Mouse (Mus musculus): Measurements from ENCODE around the gene Fibp. TPM values are rescaled to one million over a fixed set of nuclear protein-coding genes. Genes with fewer than 3 reads are reported as not detected.

The Fibp gene
- polyA plus RNA-seq, 1 experiment, result 140 TPM

GRCm38 (mm10) chr19:5512091-5513004 lies 51.9 kb downstream of the Fibp start:
- Histone ChIP-seq H3K27ac (ENCODE audit: insufficient read depth, low read length) (no peak overlapping the region), H3K4me1 (ENCODE audit: control insufficient read depth, insufficient read depth, low read length) (0 out of 2 replicates have a peak, but pooled peaks cover 5% of the 10 kb centered on the region), H3K4me3 (replicated peaks; ENCODE audit: insufficient read depth, low read depth, low read length) (no peak overlapping the region), H3K27me3 (ENCODE audit: control insufficient read depth, insufficient read depth, low read length) (no peaks in the 10 kb centered on the region)
- DNase-seq, result no peak
- WGBS, result 70% methylated on average over 12 of the region's 12 CpGs
- TF ChIP-seq CTCF (IDR thresholded peaks at IDR 0.05; ENCODE audit: borderline replicate concordance, insufficient read depth, low read depth, low read length) (no peak), POLR2A (IDR thresholded peaks at IDR 0.05; ENCODE audit: borderline replicate concordance, insufficient read depth, low read length) (no peak)

GRCm38 (mm10) chr19:5513005-5513349 lies 52.6 kb downstream of the Fibp start:
- Histone ChIP-seq H3K4me1 (ENCODE audit: control insufficient read depth, insufficient read depth, low read length) (0 out of 2 replicates have a peak, but pooled peaks cover 5% of the 10 kb centered on the region), H3K4me3 (replicated peaks; ENCODE audit: insufficient read depth, low read depth, low read length) (no peak overlapping the region), H3K27ac (ENCODE audit: insufficient read depth, low read length) (no peak overlapping the region), H3K27me3 (ENCODE audit: control insufficient read depth, insufficient read depth, low read length) (no peaks in the 10 kb centered on the region)
- DNase-seq, result no peak
- no peak for TF ChIP-seq POLR2A (IDR thresholded peaks at IDR 0.05; ENCODE audit: borderline replicate concordance, insufficient read depth, low read length)
- TF ChIP-seq CTCF (IDR thresholded peaks at IDR 0.05; ENCODE audit: borderline replicate concordance, insufficient read depth, low read depth, low read length), result no peak
- WGBS, result 85% methylated on average over 3 of the region's 3 CpGs

Other genes with a start within 250 kb of the Fibp start
- 26.7 and 28.0 TPM in 2 replicates for gene Pacs1, start 187.5 kb upstream of the Fibp start, polyA plus RNA-seq (2012; rRNA removed)
- 175 and 181 TPM in 2 replicates for gene Sf3b2, start 165.2 kb upstream of the Fibp start, polyA plus RNA-seq (2012; rRNA removed)
- gene Gal3st3, start 162.3 kb upstream of the Fibp start, polyA plus RNA-seq (2012; rRNA removed), result 49.2 and 55.9 TPM in 2 replicates
- gene Catsper1, start 124.9 kb upstream of the Fibp start, polyA plus RNA-seq (2012; rRNA removed), result not detected in 2 replicates
- gene Cst6, start 111.0 kb upstream of the Fibp start, polyA plus RNA-seq (2012; rRNA removed), result 15.4 and 19.0 TPM in 2 replicates
- gene Eif1ad, start 93.9 kb upstream of the Fibp start, polyA plus RNA-seq (2012; rRNA removed), result 28.0 and 30.6 TPM in 2 replicates
- 88.7 and 96.0 TPM in 2 replicates for gene Banf1, start 93.4 kb upstream of the Fibp start, polyA plus RNA-seq (2012; rRNA removed)
- 77.5 and 86.5 TPM in 2 replicates for gene Sart1, start 71.9 kb upstream of the Fibp start, polyA plus RNA-seq (2012; rRNA removed)
- 0.21 TPM in 1 of 2 replicates, not detected in the other for gene Tsga10ip, start 58.1 kb upstream of the Fibp start, polyA plus RNA-seq (2012; rRNA removed)
- gene Drap1, start 35.6 kb upstream of the Fibp start, polyA plus RNA-seq (2012; rRNA removed), result 281 and 309 TPM in 2 replicates
- 130 and 134 TPM in 2 replicates for gene AI837181, start 35.5 kb upstream of the Fibp start, polyA plus RNA-seq (2012; rRNA removed)
- not detected in 2 replicates for gene Fosl1, start 13.1 kb upstream of the Fibp start, polyA plus RNA-seq (2012; rRNA removed)
- gene Ccdc85b, start 2.7 kb upstream of the Fibp start, polyA plus RNA-seq (2012; rRNA removed), result 31.0 and 32.5 TPM in 2 replicates
- gene Ctsw, start 7.9 kb downstream of the Fibp start, polyA plus RNA-seq (2012; rRNA removed), result 1.2 and 1.5 TPM in 2 replicates
- 43.3 and 43.4 TPM in 2 replicates for gene Efemp2, start 13.3 kb downstream of the Fibp start, polyA plus RNA-seq (2012; rRNA removed)
- 94.2 and 115 TPM in 2 replicates for gene Mus81, start 27.8 kb downstream of the Fibp start, polyA plus RNA-seq (2012; rRNA removed)
- 1,135 and 1,193 TPM in 2 replicates for gene Cfl1, start 29.8 kb downstream of the Fibp start, polyA plus RNA-seq (2012; rRNA removed)
- gene 1700020D05Rik, start 43.2 kb downstream of the Fibp start, polyA plus RNA-seq (2012; rRNA removed), result 6.7 and 6.8 TPM in 2 replicates
- gene Snx32, start 49.9 kb downstream of the Fibp start, polyA plus RNA-seq (2012; rRNA removed), result 176 and 185 TPM in 2 replicates
- 0.05 TPM in 1 of 2 replicates, not detected in the other for gene Ovol1, start 100.0 kb downstream of the Fibp start, polyA plus RNA-seq (2012; rRNA removed)
- gene Ap5b1, start 107.4 kb downstream of the Fibp start, polyA plus RNA-seq (2012; rRNA removed), result 5.1 and 5.6 TPM in 2 replicates
- 79.1 and 83.5 TPM in 2 replicates for gene Rnaseh2c, start 141.3 kb downstream of the Fibp start, polyA plus RNA-seq (2012; rRNA removed)
- gene Kat5, start 149.6 kb downstream of the Fibp start, polyA plus RNA-seq (2012; rRNA removed), result 139 and 143 TPM in 2 replicates
- gene Rela, start 176.9 kb downstream of the Fibp start, polyA plus RNA-seq (2012; rRNA removed), result 39.0 and 40.3 TPM in 2 replicates
- 12.4 and 14.8 TPM in 2 replicates for gene Sipa1, start 203.1 kb downstream of the Fibp start, polyA plus RNA-seq (2012; rRNA removed)
- 28.6 and 29.7 TPM in 2 replicates for gene Map3k11, start 228.1 kb downstream of the Fibp start, polyA plus RNA-seq (2012; rRNA removed)
- 65.0 and 65.1 TPM in 2 replicates for gene Pcnx3, start 228.3 kb downstream of the Fibp start, polyA plus RNA-seq (2012; rRNA removed)
- 0.13 and 0.24 TPM in 2 replicates for gene Kcnk7, start 243.8 kb downstream of the Fibp start, polyA plus RNA-seq (2012; rRNA removed)